Mouse (Mus musculus) T-helper 2 cell (primary cell): Measurements from ENCODE around the gene Ankrd39.

ENCODE experiments used
- in situ Hi-C: fragments of 300-600 bp; cut with MboI, MseI; formaldehyde crosslinking; loops from one replicate; pipeline ENCODE4 v1.15.1; 2025; ENCODE audit warnings: high pct_unique_total_duplicates

The Ankrd39 gene

DNA sequence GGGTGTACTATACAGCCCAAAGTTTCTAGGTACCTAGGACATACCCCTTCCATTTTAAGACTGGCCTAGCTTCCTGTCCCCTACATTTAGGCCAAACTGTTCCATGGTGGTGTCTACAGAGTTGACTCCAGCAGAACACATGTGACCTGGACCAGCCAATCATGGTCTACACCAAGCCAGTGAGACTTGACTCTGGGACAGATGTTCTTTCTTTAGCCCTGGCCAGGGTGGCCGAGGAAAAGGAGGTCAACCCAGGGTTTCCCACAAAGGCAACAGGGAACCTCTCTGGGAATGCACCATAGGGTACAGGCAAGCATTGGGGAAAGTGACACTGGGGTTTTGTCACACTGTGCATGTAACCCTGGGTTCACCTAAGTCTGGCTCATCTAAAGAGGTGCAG lies 25.5 kb upstream of the Ankrd39 start:
- in situ Hi-C loops = no loop called here

GRCm38 (mm10) chr1:36572140-36572700 lies 25.0 kb upstream of the Ankrd39 start:
- in situ Hi-C loops = no loop called here

GRCm38 (mm10) chr1:36571627-36572026 lies 24.4 kb upstream of the Ankrd39 start:
- in situ Hi-C loops = no loop called here

- in situ Hi-C loops = no loop called here
Measured at GRCm38 (mm10) chr1:36570320-36570719, 23.1 kb upstream of the Ankrd39 start.

DNA sequence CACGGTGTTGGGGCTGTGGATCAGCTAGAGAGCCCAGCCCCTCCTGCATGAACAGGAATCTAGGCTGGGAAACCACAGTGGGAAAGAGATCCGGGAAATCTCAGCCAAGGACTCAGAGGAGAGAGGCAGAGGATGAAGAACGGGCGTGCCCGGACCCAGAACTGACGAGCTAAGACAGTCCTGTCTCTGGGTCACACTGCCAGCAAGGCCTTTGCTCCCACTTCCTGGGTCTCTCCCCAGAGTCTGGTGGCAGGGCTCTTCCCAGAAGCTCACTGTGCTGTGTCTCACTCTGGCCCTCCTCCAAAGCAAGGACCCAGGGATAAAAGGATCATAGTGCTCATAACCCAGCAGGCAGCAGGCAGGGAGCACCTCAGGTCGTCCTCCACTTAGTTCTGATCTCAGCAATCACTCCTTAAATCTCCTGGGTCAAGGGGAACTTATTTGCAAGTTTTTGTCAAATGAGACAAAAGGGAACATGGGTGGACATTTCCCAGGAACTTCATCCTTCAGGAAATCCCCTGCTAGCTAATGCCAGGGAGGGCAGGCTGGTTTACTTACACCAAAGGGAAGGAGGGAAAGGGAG lies 22.5 kb upstream of the Ankrd39 start:
- in situ Hi-C loops = no loop called here

- in situ Hi-C loops = no loop called here
Measured at GRCm38 (mm10) chr1:36568776-36569175, 21.5 kb upstream of the Ankrd39 start.

- in situ Hi-C loops = no loop called here
Measured at GRCm38 (mm10) chr1:36567818-36568603, 20.8 kb upstream of the Ankrd39 start.

DNA sequence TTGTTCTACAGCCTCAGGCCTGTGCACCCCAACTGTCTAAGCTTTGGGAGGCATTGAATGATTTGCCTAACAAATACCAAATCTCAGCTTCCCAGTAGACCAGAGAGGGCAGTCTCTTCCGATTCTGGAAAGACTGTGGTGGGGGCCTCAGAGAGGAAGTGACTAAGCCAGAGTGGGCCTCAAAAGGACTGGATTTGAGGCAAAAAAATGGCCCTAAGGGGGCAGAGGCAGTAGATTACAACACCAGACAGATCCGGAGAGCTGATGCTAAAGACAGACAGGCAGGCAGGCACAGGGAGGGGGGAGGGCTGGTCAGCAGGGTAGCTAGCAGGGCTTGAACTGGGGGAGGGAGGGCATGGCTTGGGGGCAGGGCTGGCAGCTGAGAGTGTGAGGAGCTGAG lies 19.2 kb upstream of the Ankrd39 start:
- in situ Hi-C loops = no loop called here

- in situ Hi-C loops = no loop called here
Measured at GRCm38 (mm10) chr1:36564101-36564500, 16.9 kb upstream of the Ankrd39 start.

GRCm38 (mm10) chr1:36563632-36564031 lies 16.4 kb upstream of the Ankrd39 start:
- in situ Hi-C loops = no loop called here

DNA sequence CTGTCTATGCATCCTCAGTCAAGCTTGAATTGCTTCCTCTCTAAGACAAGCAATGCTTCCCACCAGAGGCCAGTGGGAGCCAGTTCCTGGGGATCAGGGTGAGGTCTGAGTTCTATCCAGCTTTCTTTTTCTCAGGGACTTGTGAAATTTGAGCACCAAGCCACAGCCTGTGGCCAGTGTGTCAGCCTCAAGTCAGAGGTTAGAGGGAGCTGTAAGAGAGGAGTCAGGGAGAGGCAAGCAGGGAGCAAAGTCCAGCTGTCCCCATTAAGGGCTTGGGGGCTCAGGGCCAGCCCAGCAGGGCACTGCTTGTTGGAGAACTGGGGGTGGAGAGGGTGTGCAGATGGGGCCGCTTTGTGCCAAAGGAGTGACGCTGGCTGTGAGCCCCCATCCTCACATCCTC lies 16.0 kb upstream of the Ankrd39 start:
- in situ Hi-C loops = no loop called here

DNA sequence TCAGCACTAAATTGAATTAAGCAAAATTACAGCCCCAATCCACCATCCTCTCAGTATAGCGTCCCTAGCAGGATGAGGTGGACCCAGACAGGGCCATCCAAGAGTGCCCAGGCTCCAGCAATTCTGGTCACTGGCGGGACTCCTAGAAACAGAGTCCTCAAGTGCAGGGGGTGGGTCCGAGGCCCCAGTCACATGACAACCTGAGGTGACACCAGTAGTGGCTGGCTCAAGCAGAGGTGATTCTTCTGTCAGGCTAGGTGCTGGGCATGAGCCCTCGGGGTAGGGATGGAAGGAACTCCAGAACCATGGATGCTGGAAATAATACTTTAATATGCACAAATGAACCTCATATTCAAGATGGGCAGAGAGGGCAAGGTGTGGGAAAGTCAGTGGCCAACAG lies 15.1 kb upstream of the Ankrd39 start:
- in situ Hi-C loops = no loop called here

GRCm38 (mm10) chr1:36560903-36561302 lies 13.7 kb upstream of the Ankrd39 start:
- in situ Hi-C loops = no loop called here

DNA sequence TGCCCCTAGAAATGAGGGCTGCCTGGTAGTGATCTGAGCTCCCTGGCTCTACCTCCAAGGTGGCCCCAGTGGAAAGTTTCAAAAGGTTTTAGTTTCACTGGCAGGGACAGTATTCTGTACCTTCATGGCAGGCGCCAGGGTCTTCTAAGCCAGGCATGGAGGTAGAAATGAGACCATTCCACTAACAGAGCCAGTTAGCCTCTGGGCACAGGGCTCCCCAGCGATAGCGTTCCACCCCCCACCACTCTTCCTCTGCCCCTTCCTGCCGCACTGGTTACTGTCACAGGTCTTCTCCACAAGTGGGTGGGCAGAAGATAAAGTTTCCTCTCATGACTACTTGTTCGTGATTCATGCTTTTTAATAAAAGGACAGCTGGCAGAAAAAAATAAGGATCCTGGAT lies 12.6 kb upstream of the Ankrd39 start:
- in situ Hi-C loops = no loop called here

- in situ Hi-C loops = no loop called here
Measured at GRCm38 (mm10) chr1:36559256-36559655, 12.0 kb upstream of the Ankrd39 start.

DNA sequence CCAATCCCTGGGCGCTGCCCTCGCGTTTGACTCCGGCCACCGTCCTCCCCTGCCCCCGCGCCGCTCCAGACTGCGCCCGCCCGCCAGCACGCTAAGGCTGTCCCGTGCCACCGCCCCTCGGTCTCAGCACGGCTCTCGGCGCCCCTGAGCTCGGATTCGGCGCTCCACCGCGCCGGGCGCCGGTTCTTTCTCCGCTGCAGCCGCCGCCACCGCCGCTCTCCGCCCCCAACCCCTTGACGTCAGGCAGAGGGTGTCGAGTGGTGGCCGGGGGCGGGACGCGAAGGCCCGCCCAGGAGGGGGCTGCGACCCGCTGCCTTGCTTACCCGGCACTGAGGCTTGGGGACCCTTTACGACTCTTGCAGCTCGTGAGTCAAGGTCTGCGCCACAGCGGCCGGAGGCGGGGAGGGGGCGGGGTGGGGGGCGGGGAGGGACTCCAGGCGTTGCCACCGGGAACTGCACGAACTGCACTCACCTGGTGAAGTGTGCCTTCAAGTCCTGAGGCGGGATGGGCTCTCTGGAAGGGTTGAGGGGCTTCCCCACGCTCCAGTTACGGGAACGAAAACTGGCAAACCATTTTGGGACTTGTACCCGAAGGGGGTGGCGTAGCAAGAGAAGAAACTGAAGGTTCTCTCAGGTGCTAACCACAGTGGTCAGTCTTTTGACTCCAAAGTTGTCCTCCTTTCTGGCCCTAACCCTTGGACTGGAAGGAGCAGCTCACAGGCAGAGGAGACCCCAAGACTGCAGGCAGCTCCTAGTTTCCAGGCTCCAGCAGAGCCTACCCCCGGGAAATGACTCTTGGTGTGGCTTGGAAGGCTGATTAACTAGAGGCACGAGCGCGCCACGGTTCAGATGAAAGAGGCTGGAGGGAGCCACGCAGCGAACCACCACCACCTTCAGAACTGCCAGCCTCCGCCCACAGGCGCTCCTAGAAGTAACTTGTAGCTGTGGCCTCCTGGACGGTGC lies 11.1 kb upstream of the Ankrd39 start, which contains the start of gene Sema4c:
Gene Sema4c, minus strand, starts transcription at position 319 of the 963 bp plus-strand sequence.
- in situ Hi-C loops = no loop called here

GRCm38 (mm10) chr1:36557457-36558011 lies 10.3 kb upstream of the Ankrd39 start:
- in situ Hi-C loops = no loop called here

DNA sequence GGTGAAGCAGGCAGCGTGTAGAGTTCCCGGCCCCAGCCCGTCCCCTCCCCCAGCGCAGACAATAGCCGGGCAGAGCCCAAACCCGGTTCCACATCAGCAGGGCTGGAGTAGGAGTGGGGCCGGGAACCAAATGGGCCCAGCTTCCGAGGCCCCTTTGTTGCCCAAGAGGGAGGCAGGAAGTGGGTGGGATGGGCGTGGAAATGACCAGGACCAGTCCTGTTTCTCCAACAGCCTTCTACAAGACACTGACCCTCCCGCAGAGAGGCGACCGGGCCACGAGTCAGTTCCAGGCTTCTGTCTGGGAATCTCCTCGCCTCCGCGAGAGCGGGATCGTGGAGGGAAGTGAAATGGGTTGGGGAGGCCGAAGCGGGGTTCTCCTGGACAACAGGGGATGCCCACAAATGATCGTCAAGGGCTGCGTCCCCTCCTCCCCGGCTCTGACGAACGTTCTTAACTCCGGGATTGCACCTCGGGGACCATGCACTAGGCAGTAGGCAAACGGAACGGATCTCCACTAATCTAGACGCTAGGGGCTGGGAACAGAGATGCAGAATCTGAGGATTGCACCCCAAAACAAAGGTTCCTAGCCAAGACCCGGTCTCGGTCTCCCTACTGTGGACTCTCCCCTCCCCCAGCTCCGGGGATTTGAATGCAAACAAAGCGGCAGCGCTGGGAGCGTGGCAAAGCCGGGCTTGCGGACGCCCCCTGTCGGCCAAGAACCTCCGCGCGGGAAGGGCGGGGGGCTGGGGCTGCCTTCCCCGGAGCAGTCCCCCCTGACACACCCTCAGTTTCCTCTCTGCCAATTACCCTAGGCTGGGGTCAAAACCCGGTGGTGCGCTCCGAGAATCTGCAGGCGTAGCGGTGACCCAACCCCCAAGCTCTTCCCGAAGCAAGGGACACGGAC lies 9.6 kb upstream of the Ankrd39 start:
- in situ Hi-C loops = no loop called here

DNA sequence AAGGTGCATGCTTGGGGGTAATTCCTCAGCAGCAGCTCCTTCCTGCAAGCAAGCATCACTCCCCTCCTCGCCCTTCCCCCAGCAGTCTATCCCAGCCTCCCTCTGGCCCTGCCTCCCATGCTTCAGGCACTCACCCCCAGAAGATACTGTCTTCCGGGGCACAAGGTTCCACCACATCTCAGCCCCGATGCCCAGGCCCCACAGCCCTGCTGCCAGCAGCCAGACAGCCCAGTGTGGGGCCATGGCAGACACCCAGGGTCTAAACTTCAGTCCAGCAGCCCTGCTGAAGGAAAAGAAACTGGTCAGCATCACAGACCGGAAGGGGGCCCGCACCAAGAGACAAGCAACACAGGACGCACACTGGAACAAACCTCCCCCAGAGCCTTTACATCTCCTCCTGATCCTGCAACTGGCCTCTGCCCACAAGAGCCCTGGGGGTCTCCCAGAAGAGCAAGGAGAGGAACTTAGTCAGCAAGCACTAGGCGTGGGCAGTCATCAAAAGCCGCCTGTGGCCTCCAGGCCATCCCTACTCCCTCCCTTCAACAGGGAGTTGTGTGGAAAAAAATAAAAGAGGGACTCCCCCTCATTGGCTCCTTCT lies 8.7 kb upstream of the Ankrd39 start:
- in situ Hi-C loops = no loop called here
